In the genomic region with DNA sequence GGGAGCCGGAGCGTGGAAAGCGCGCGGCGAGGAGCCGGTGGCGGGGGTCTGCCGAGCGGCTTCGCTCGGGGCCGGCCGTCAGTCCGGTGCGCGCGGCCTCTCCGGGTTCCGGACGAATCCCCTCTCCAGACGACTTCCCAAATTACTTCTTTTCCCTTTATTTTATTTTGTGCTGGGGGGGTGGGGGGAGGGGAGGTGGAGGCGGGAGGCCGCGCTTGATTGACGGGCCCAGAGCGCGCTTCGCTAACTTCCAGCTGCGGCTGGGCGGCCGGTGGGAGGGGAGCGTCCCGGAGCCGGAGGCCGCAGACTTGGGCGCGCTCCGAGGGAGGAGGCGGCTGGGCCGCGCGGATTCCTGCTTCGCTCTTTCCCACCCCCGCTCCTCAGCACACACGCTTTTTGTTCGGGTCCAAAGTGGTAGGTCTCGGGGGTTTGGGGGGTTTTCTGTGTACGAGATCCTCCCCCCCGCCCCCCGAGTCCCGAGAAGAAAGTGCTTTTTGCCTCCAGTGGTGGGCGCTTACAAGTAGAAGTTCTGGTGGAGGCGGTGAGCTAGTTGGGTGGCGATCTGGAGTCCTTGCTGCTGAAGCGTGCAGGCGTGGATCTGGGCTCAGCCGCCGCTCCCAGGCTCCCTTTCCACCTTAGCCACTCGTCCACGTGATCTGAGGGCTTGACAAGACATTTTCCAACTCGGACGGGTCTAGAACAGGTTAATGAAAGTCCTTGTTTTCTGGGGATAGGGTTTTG, we compare ENCODE assay signal across 8 mouse cellular contexts. TPM values are rescaled to one million over a fixed set of nuclear protein-coding genes. Genes with fewer than 3 reads are reported as not detected.
DNase-seq lines count a peak whose midpoint lies in the region; ATAC-seq lines count a peak whose summit lies in the region.

No protein-coding gene starts in this region.

- WGBS in hindbrain, embryonic 15.5 days, result 0% methylated on average over 55 of the region's 63 CpGs

- peak overlapping the region; percentile 97 for H3K9ac ChIP-seq in hindbrain, embryonic 15.5 days

- peak overlapping the region; percentile 97 for H3K27ac ChIP-seq in hindbrain, embryonic 15.5 days (replicated peaks)

- DNase-seq in NIH3T3 (ENCODE audit: low read depth), result peak; percentile 91
- peak; percentile 69 to 77 for DNase-seq in cerebellum, postnatal 10 days
- DNase-seq in frontal cortex, postnatal 36 days (ENCODE audit: low spot score in 2 of 2), result peak; percentile 56 to 63
- DNase-seq in left cerebral cortex, postnatal 10 days (ENCODE audit: extremely low spot score in 1 of 2, low spot score in 2 of 2), result peak; percentile 34 to 90
- peak; percentile 69 for DNase-seq in right cerebral cortex, postnatal 25 days
- DNase-seq in urinary bladder, postnatal 25 days (ENCODE audit: low spot score), result peak; percentile 78

- intact Hi-C loops in left cerebral cortex, postnatal 10 days (cut with DNase I), result loop anchor here (10.0 kb wide), 1 partner anchor 104 kb away; no protein-coding TSS in a partner anchor

- ATAC-seq in hindbrain, embryonic 15.5 days (ENCODE audit: low FRiP score, low read depth), result peak; percentile 24; the same call in 1 of the 2 replicates

- no peaks in the 10 kb centered on the region for H3K36me3 ChIP-seq in hindbrain, embryonic 15.5 days
- peaks cover 5% of the 10 kb centered on the region for H3K36me3 ChIP-seq in megakaryocyte, embryonic 14.5 days (replicated peaks; ENCODE audit: low read length)

- no peaks in the 10 kb centered on the region for H3K27me3 ChIP-seq in hindbrain, embryonic 15.5 days
- no peaks in the 10 kb centered on the region for H3K27me3 ChIP-seq in megakaryocyte, embryonic 14.5 days (replicated peaks)

- H3K9me3 ChIP-seq in hindbrain, embryonic 15.5 days, result no peaks in the 10 kb centered on the region
- H3K9me3 ChIP-seq in megakaryocyte, embryonic 14.5 days, result no peaks in the 10 kb centered on the region

- H3K4me3 ChIP-seq in hindbrain, embryonic 15.5 days, result peak overlapping the region; percentile 72
- H3K4me3 ChIP-seq in megakaryocyte, embryonic 14.5 days (replicated peaks), result peak overlapping the region; percentile 97

- H3K4me1 ChIP-seq in hindbrain, embryonic 15.5 days (replicated peaks), result peaks cover 41% of the 10 kb centered on the region
- peaks cover 69% of the 10 kb centered on the region for H3K4me1 ChIP-seq in megakaryocyte, embryonic 14.5 days

- H3K4me2 ChIP-seq in hindbrain, embryonic 15.5 days, result peak overlapping the region; percentile 82

RNA-seq across cellular contexts. Expression of a gene that starts 0.9 kb away (rescaled TPM):
- polyA plus RNA-seq in hindbrain, embryonic 15.5 days (2015; fragmentation: Nextera tagmentation; extraction: Ambion mirVana), result 3.7 and 3.9 TPM in 2 replicates
- total RNA-seq in left cerebral cortex, postnatal 10 days (2021), result 1 to 10 TPM; 4.1 TPM
- polyA plus RNA-seq in megakaryocyte, embryonic 14.5 days (2012; ENCODE audit: insufficient read depth, low replicate concordance), result 0.79 and 4.7 TPM in 2 replicates

RNA-seq across cellular contexts. Expression of a gene that starts 1.6 kb away (rescaled TPM):
- polyA plus RNA-seq in hindbrain, embryonic 15.5 days (2015; fragmentation: Nextera tagmentation; extraction: Ambion mirVana), result 13.1 and 14.1 TPM in 2 replicates
- total RNA-seq in left cerebral cortex, postnatal 10 days (2021), result 10 to 100 TPM; 17.2 to 18.0 TPM
- 2.4 and 7.2 TPM in 2 replicates for polyA plus RNA-seq in megakaryocyte, embryonic 14.5 days (2012; ENCODE audit: insufficient read depth, low replicate concordance)

RNA-seq across cellular contexts. Expression of a gene that starts 33.0 kb away (rescaled TPM):
- polyA plus RNA-seq in hindbrain, embryonic 15.5 days (2015; fragmentation: Nextera tagmentation; extraction: Ambion mirVana), result 7.3 and 8.7 TPM in 2 replicates
- total RNA-seq in left cerebral cortex, postnatal 10 days (2021), result 10 to 100 TPM; 31.8 to 40.4 TPM
- 2.9 and 5.8 TPM in 2 replicates for polyA plus RNA-seq in megakaryocyte, embryonic 14.5 days (2012; ENCODE audit: insufficient read depth, low replicate concordance)

RNA-seq across cellular contexts. Expression of a gene that starts 46.3 kb away (rescaled TPM):
- polyA plus RNA-seq in hindbrain, embryonic 15.5 days (2015; fragmentation: Nextera tagmentation; extraction: Ambion mirVana), result 10.7 and 12.4 TPM in 2 replicates
- 10 to 100 TPM; 77.9 to 81.6 TPM for total RNA-seq in left cerebral cortex, postnatal 10 days (2021)
- polyA plus RNA-seq in megakaryocyte, embryonic 14.5 days (2012; ENCODE audit: insufficient read depth, low replicate concordance), result 0.63 TPM in 1 of 2 replicates, not detected in the other

RNA-seq across cellular contexts. Expression of a gene that starts 46.3 kb away (rescaled TPM):
- polyA plus RNA-seq in hindbrain, embryonic 15.5 days (2015; fragmentation: Nextera tagmentation; extraction: Ambion mirVana), result 1.6 TPM in 2 replicates
- 1 to 10 TPM in 1 of 2 experiments, under 1 TPM in 1; 0.55 to 1.1 TPM for total RNA-seq in left cerebral cortex, postnatal 10 days (2021)
- not detected in 2 replicates for polyA plus RNA-seq in megakaryocyte, embryonic 14.5 days (2012; ENCODE audit: insufficient read depth, low replicate concordance)

Comparison
In these comparisons a context has a peak if more than half of its experiments do, and no peak if none do; other contexts are left out.
1. Peak in every context shown above with its lines: DNase-seq, ATAC-seq, H3K4me3 ChIP-seq and H3K27ac ChIP-seq.